Mouse (Mus musculus) CD4-positive, CD25-positive, alpha-beta regulatory T cell, adult 2 months (primary cell): ENCODE results near the gene Zswim5.

Source experiments
- DNase-seq: peaks from one replicate; pipeline ENCODE4 v3.0.0-alpha.2; 2012; ENCODE audit warnings: low read depth, low spot score

Gene Zswim5

DNA sequence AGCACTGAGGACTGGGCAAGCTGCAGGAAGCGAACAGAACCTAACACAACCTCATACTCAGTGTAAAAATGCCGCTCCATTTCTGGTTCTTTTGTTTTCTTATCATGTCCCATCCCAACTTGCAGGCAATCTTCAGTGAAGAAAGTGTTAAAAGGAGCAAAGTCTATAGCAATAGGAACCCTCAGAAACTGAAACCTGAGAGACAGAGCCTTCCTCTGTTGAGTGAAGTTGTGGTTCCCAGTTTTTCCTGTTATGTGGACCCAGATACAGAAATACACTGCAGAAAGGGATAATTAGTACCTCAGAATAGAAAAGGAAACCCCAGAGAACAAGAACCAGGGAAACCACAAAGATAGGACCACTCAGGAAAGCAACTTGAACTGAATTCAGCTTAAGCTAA lies 36.1 kb downstream of the Zswim5 start:
- DNase-seq = no peak

DNA sequence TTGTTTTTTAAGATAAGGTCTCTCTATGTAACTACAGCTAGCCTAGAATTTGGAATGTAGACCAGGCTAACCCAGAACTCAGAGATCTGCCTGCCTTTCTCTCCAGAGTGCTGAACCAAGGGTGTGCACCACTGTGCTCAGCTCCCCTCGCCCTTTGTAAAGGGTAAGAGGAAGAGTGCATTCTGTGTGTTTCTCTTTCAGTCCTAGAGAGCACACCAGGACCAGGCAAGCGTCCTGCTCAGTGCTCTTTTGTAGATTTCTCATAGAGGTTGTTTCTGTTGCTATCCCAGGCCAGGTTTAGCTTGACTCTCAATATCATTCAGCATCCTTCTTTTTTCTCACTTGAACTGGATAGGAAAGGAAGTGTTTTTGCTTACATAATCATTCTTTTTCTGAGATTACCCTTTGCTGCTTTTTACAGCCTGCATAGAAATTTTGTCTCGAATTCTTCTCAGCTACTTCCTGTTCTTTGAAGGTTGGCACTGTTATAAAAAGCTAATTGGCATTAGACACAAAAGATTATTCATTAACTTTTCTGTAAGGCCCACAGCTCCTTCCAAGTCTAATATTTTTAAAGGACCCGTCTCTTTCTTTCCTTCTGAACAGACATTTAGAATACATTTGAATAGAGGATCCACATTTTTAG lies 51.0 kb downstream of the Zswim5 start:
- DNase-seq = no peak

DNA sequence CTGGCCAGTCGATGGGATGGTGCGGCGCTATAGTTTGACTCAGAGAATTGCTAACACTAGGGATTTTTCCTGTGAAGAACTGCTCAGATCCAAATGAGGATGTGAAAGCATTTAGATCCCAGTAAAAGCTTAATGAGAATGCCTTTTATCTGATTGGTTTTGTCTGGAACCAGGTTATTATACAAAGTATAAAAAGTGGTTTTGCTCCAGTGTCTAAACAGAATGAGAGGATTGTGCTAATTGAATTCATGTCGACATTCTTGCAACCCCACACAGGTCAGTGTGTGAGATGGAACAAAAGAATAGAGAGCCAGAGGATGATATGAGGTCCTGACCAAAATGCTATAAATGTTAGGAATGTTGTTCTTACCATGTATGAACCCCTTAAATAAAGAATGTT lies 62.4 kb downstream of the Zswim5 start:
- no peak for DNase-seq

DNA sequence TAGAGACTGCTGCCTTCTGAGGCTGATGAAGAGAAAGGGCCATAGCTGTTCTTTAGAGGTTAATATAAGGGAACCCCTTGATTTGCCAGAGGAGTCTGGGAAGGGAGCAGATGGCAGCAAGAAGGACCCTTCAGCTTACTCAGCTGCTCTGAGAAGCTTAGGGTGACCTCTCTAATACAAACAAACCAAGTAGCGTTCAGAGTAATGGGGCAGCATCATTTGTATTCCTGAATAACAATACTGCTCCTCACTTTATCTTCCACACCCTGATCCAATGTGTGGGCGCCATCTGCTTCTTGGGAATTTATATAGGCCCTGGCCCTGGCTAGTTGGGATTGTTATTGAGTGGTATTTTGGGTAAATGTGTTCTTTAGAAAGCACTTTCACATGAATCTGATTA lies 65.5 kb downstream of the Zswim5 start:
- DNase-seq = no peak

DNA sequence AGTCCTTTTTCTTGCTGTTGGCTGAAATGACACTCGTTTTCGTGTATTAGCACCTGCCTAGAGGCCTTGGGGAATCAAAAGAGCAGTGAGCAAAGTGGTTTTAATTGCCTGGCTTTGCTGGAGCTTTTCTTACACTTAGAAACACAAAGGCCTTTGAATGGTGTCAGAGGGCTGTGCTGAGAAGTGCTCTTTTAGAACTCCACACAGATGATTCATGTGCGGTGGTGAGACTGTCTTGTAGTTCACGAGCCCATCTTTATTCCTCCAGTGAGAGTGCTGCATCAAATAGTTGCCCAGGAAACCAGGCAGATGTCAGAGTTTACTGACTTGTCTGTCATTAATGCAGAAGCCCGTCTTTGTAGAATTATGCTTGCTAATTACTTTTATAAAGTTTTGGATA lies 66.9 kb downstream of the Zswim5 start:
- no peak for DNase-seq

DNA sequence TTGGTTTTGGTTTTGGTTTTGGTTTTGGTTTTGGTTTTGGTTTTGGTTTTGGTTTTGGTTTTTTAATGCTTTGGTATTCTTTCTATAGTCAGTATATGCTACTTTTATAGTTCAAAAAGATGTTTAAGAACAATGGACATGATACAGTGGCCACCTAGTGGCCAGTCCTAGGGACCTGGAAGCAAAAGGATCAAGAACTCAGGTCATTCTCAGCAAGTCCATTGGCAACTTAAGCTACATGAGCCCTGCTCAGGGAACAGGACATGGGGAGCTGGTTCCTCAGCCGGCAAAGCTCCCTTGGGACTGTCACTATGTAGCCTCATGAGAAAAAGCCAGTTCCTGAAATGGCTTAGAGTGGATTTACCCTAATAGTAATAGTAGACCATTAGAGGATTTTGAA lies 74.5 kb downstream of the Zswim5 start:
- DNase-seq = peak; percentile 9

DNA sequence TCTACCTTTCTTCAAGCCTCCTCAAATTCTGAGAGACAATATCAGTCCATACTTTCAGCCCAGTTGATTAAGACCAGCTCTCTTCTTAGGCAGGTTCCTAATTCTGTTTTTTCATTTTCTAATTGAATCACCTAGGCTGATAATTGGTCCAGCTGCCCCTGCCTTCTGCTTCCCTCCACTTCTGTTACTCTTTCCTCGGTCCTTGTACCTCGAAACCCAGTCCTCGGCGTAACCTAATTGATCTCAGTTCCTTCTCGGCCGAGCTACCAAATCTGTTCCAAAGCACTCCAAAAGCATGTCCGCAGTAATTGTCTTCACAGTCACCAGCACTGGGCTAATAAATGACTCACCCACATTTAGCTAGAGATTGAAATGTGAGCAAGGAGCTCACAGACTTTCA lies 77.8 kb downstream of the Zswim5 start:
- no peak for DNase-seq

DNA sequence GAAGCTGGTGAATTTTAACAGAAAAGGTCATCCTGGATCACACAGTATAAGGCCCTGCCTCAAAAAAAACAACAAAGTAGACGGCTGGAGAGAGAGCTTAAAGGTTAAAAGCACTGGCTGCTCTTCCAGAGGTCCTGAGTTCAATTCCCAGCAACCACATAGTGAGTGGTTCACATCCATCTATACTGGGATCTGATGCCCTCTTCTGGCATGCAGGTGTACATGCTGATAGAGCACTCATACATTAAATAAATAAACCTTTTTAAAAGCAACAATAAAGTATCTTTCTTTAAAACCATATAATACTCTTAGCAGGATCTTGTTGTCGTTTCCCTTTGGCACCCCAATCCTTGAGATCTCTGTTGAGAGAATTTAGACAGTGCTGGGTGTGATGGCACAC lies 99.3 kb downstream of the Zswim5 start:
- DNase-seq = no peak

DNA sequence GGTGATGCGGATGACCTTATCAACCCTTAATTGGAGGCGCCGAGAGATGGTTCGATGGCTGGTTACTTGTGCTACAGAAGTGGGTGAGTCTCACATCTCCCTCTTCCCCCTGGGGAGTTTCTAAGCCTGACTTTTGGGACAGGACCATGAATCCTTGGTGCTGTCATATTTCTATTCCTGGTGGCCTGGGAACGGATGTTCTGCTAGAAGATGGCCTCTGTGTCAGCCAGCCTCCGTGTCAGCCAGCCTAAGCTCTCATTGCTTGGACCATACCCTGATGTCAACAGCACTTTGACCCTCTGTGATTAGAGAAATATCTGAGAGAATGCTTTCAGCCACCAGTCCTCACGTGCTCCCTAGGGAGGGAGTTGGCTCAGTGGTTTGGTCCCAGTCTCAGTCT lies 108.5 kb downstream of the Zswim5 start:
- DNase-seq = no peak

DNA sequence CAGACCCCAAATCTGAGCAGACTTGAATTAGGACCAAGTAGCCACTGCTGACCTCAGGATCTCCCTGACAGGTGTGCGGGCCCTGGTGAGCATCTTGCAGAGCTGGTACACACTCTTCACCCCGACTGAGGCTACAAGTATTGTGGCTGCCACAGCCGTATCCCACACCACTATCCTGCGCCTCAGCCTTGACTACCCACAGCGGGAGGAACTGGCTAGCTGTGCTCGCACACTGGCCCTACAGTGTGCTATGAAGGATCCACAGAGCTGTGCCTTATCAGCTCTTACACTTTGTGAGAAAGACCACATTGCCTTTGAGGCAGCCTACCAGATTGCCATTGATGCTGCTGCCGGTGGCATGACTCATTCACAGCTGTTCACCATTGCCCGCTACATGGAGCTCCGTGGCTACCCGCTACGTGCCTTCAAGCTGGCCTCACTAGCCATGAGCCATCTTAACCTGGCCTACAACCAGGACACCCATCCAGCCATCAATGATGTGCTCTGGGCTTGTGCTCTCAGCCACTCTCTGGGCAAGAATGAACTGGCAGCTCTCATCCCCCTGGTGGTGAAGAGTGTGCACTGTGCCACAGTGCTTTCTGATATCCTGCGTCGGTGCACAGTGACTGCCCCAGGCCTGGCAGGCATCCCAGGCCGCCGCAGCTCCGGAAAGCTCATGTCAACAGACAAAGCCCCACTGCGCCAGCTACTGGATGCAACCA lies 109.4 kb downstream of the Zswim5 start:
- peak; percentile 73 for DNase-seq

DNA sequence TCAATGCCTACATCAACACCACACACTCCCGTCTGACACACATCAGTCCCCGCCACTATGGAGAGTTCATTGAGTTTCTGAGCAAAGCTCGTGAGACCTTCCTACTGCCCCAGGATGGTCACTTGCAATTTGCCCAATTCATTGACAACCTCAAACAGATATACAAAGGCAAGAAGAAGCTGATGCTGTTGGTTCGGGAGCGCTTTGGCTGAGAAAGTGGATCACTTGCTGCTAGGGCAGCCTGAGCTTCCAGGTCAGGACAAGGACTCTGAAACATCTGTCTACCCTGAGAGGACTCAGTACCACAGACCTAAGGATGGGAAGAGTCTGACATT lies 109.9 kb downstream of the Zswim5 start:
- DNase-seq = no peak

DNA sequence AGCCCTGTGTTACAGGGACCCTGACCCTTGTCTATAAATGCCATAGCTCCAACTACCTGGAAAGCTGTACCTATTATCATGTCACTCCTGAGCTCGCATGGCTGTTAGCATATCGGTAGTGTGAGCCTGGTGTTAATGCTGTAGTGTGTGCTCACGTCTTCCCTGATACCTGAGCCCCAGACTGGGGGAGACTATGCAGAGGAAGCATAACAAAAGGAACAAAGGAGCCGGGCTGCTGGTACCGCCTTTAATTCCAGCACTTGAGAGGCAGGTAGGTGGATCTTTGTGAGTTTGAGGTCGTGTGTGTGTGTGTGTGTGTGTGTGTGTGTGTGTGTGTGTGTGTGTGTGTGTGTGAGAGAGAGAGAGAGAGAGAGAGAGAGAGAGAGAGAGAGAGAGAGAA lies 112.6 kb downstream of the Zswim5 start:
- no peak for DNase-seq

DNA sequence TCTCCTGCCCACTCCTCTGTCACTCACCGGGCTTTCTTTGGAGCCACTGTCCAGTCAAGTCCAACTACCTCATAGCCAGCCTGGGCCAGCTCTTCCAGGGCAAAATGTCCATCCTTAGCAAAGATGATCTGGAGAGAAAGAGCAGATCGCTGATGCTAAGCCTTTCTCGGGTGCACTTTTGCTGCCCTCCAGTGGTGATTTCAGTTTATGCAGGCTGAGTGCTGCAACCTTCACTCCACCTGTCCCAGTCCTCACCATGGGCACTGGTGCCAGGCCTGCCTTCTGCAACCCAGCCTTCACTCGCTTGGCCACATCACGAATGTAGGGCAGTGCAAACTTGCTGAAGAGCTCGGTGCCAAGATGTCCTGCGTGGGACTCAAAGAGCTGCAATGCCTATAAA lies 114.2 kb downstream of the Zswim5 start:
- peak; percentile 89 for DNase-seq

DNA sequence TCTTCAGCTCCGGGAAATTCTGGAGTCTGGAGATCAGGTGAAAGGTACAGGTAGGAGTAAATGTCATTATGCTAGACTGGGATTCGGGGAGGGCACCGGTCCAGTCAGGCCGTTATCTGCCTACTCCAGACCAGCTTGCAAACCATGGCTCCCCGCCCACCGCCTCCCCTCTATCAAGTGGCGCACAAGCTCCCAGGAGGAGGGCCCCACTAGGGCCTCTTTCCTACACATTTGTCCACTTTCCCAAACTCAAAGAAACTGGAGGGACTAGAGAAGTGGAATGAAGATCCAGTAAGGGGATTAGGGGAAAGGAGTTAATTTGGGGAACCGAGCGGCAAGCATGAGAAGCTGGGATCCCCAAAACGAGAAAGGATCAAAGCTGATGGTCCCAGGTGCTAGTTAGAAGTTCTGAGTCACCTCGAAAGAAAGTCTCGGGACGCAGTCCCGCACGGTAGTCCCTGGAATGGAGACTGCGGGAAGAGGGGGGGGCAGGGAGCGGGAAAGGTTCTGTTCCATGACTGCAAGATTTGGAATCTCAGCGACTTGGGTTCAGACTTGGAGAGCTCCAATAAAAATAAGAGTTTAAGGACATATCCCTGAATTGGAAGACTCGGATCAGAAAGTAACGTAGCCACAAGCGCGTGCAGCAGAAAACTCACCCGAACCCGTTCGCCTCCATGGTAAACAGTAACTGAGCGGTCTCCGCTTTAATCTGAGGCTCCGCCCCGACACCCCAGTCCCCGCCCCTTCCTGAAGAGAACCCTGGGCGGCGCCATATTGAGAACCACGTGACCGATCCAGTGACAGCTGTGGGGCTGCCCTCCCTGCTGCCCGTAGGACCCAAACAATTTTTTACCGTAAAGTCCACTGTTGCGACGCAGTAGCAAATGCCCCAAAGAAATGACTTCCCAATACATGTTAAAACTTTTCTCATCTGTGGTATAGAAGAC lies 116.8 kb downstream of the Zswim5 start, which contains the start of gene Urod:
Gene Urod (minus strand): TSS at position 742 of the 950 bp plus-strand sequence.
- peak; percentile 96 for DNase-seq

DNA sequence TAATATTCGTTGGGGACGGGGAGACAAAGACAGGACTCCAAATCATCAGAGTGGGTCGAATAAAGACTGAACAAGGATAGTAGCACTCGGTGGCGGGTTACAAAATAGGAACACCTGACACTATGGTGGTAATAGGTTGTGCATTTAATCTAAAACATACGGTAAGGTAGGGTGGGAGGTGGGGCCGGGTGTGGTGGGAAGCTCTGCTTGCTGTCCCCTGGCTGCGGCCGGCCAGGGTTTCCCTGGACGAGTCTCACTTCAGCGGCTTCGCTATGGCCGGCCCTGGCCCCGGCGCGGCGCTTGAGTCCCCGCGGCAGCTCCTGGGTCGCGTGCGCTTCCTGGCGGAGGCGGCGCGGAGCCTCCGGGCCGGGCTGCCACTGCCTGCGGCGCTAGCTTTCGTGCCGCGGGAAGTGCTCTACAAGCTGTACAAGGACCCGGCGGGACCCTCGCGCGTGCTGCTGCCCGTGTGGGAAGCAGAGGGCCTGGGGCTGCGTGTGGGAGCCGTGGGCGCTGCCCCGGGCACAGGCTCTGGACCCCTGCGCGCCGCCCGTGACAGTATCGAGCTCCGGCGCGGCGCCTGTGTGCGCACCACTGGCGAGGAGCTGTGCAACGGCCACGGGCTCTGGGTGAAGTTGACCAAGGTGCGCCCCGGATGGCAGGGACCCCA lies 118.1 kb downstream of the Zswim5 start, which contains the start of gene Hectd3:
Gene Hectd3 (plus strand): TSS at position 187 of the 667 bp plus-strand sequence.
- DNase-seq = peak; percentile 65

DNA sequence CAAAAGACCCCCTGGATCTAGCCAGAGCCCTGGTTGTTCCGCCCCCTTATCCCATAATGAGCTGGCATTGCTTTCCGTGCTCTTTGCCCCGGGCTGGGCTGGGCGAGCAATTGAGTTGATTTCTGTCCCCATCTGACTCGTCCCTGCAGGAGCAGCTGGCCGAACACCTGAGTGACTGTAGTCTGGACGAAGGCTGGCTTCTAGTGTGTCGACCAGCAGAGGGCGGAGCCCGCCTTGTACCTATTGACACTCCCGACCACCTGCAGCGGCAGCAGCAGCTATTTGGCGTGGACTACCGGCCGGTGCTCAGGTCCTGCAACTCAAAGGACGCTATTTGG lies 118.6 kb downstream of the Zswim5 start:
- peak; percentile 59 for DNase-seq

DNA sequence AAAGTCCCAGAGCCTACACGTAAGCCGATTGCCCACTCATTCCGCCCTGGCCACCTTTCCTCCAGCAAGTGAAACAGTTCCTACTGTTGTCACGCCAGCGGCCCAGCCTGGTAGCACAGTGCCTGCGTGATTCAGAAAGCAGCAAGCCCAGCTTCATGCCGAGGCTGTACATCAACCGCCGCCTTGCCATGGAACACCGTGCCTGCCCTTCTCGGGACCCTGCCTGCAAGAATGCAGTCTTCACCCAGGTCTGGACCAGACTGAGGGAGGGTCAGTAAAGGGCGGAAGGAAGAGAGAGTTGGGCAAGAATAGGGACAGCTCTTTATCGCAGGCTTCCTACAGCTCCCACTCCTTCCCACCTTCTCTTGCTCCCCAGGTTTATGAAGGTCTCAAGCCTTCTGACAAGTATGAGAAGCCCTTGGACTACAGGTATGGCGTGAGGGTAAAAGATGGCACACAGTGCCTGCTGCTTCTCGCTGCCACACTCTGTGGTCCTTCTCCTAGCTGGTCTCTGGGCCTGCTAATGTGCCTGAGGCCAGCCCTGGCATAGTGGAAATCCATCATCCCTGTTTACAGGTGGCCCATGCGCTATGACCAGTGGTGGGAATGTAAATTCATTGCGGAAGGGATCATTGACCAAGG lies 122.5 kb downstream of the Zswim5 start:
- no peak for DNase-seq

DNA sequence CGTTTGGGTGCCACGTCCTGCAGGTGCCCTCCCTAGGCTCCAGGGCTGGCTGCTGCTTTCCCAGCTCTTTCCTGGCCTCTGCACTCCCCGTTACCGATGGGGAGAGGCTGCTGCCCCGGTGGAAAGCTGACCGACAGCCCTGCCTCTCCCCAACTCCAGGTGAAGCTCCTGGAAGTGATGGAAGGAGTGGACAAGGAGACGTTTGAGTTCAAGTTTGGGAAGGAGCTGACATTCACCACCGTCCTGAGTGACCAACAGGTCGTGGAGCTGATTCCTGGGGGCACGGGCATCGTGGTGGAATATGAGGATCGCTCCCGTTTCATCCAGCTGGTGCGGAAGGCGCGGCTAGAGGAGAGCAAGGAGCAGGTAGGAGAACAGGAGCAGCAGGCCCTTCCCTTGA lies 124.8 kb downstream of the Zswim5 start:
- DNase-seq = no peak

DNA sequence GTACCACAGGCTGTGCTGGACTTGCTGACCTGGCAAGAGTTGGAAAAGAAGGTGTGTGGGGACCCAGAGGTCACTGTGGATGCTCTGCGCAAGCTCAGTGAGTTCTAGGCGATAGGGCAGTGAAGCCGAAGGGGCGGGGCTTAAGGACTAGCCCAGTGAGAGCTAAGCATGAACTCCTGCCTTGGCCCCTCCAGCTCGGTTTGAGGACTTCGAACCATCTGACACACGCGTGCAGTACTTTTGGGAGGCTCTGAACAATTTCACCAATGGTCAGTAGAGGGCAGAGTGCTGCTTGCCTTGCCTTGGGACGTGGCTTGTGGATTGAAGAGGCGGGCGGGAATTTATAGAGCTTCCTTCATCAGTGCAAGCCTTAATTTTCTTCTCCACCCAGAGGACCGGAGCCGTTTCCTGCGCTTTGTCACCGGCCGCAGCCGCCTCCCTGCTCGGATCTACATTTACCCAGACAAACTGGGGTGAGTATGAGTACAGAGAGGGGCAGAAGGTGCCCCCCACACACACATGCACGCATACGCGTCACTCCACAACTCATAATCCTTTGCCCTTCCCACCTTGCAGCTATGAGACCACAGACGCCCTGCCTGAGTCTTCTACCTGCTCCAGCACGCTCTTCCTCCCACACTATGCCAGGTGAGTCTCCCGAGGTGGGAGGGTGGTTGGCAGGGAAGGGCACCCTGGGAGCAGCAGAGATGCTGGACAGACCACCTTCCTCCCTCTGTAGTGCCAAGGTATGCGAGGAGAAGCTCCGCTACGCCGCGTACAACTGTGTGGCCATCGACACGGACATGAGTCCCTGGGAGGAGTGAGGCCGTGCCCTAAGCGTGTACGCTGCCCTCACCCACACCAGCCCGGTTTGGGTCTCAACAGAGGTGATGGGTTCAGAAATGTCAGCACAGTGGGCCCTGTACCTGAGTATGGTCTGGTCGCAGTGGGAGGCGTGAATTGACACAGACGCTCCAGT lies 125.7 kb downstream of the Zswim5 start:
- DNase-seq = peak; percentile 68

DNA sequence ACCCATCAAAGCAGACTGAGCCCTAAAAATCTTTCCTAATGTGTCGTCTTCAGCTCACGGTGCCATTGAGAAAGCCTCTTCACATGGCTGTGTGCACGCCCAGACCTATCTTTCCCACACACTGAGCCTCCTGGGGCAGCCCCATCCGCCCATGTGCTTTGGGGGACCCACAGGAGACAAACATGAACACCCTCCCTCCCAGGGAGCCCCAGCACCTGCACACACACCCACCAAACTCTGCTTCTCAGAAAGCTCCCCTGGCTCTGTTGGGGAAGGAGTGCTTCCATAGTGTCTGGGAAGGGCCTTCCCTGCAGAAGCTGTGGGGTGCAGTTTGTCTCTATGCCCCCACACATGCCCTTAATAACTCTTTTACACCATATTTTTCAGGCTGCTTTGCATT lies 127.5 kb downstream of the Zswim5 start:
- no peak for DNase-seq
